Mouse (Mus musculus): ENCODE measurements around the gene Cyth1.

GRCm38 (mm10) chr11:118103383-118103782, 145.0 kb downstream of the Cyth1 start:
- no peak for TF ChIP-seq POLR2A (IDR thresholded peaks at IDR 0.05; ENCODE audit: borderline replicate concordance, insufficient read depth, low read length)
- no peak for TF ChIP-seq CTCF (IDR thresholded peaks at IDR 0.05; ENCODE audit: borderline replicate concordance, insufficient read depth, low read depth, low read length)
